Mouse (Mus musculus): Measurements from ENCODE around the gene 2200002J24Rik.
A peak's percentile ranks its signal among the peaks of the same experiment; 100 is the strongest.
"Not testable (repeated sequence)": the region's sequence is repeated elsewhere in the genome, so short reads cannot be mapped to it uniquely, and the experiment has no call there.

2200002J24Rik gene

DNA sequence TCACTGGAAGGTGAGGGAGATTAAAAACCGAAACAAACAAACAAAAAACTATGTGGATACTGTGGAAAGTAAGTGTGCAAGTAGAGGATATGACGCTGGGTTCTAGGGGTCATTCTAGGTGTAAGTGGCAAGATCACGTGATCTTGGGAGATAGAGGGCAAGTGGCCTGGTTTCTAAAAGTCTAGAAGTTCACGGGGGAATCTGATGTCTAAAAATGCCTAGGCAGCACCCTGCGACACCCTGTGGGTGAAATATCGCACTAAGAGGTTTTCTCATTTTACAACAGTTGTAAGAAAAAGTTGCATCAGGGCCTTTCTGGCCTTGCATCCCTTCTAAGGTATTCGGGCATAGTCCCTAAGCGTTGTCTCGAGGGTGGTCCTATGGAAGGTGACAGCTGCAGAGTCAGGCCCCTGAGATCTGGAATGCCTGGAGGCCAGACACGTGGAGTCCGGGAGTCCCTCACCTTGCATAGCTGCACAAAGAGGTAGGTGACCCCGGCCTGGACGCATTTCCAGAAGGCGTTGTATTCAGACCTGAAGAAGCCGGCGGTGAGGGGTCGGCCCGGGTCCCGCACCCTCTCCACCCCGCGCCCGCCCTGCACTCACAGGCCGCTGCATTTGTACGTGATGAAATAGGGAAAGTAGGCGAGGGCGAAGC, 30.1 kb downstream of the 2200002J24Rik start:
- DNase-seq = no peak

DNA sequence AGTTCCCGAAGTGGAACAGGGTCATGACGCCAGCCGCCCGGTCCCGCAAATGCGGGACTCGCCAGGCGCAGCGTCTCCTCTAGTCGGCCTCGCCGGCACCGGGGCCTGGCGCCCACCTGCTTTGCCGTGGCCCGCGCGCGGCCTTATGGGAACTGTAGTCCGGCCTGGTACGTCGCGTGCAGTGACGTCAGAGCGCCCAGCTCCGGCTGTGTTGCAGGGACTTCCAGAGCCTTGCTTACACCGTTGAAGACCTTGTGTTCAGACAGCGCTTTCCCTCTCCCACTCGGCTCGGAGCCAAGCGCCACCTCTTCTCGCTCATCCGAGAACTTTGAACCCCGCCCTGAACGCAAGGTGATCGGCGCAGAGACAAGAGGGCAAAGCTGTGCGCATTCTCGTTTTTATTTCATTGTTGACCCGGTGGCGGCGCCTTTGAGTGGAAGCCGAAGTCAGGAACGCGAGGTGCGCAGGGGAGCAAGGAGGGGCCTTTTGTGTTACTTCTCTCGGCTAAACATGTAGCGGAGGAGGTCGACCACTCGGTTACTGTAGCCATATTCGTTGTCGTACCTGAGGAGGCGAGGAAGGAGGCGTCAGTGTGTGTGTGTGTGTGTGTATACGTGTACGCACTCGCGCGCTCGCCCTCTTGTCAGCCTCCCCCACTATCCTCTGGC, 30.8 kb downstream of the 2200002J24Rik start, which contains the start of gene Tmem147:
Gene Tmem147 (minus strand): TSS at position 145 of the 668 bp plus-strand sequence.
- peak; percentile 98 to 99 for DNase-seq

DNA sequence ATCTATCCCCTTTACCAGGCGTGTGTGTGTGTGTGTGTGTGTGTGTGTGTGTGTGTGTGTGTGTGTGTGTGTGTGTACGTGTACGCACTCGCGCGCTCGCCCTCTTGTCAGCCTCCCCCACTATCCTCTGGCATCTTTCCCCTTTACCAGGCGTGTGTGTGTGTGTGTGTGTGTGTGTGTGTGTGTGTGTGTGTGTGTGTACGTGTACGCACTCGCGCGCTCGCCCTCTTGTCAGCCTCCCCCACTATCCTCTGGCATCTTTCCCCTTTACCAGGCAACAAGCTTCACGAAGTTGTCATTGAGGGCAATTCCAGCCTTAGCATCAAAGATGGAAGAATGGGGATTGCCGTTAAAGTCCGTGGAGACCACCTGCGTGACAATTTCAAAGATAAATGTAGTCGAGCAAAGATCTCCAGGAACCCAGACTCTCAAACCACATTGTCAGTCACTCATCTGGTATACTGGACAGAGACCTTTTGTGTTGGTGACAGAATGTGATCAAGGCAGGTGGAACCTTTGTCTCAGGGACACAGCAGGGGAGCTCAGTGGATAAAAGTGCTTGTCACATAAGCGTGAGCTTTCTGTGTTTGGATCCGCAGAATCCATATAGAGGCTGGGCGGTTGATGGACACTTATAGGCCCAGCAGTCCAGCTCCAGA, 31.5 kb downstream of the 2200002J24Rik start:
- not testable (repeated sequence) for DNase-seq

DNA sequence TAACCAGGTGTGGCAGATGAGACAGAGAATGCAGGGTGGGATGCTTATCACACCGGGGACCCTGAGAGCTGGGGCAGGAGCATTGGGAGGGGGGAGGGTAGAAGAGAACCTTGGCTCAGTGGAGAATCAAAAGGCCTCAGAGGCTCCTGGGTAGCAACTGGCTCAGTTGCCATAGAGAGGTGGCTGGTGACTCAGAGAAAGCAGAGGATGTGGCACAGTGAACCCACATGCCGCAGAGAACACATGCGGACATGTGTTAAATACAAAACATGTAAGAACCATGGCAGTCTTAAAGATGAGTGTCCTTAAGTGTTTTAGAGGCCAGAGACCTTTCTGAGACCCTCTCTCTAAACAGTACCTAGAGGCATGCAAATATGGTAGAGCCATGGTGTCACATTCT, 37.5 kb downstream of the 2200002J24Rik start:
- no peak for DNase-seq

DNA sequence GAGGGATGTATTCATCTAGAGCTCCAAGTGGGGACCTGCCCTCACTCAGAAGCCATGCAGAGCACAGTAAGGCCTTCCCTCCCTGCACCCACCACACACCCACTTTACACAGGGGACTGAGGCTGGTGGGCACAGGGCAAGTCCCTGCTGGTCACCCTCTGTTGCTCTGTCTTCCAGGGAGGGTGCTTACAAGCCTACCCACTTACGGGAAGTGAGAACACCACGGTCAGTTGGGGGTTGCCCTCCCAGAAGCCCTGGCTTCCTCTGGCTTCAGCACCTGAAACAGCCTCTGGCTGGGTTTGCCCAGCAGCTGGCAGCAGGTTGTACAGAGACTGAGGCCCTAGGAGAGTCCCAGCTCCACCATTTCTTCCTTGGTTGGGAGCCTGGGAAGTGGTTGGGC, 43.8 kb downstream of the 2200002J24Rik start:
- not testable (repeated sequence) for DNase-seq

DNA sequence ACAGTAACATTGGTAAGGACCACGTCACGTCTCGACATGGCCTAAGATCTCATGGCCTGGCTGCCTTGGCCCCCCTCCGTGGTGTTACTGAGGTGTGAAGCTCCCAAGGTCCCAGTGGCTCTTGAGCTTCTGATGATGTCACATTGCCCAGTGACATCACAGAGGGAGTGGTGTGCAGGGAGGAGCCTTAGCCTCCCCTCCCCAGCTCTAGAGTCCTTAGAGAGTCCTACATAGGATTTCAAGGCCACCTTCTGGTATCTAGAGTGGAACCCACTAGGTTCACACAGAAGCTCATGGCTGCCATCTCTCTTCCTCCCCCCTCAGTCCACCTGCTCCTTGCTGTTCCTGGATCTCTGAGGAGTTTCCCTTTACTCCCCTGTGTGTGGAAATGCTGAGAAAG, 44.9 kb downstream of the 2200002J24Rik start, which contains the start of gene Gapdhs:
Gene Gapdhs (minus strand): TSS at position 65 of the 400 bp plus-strand sequence.
- not testable (repeated sequence) for DNase-seq

DNA sequence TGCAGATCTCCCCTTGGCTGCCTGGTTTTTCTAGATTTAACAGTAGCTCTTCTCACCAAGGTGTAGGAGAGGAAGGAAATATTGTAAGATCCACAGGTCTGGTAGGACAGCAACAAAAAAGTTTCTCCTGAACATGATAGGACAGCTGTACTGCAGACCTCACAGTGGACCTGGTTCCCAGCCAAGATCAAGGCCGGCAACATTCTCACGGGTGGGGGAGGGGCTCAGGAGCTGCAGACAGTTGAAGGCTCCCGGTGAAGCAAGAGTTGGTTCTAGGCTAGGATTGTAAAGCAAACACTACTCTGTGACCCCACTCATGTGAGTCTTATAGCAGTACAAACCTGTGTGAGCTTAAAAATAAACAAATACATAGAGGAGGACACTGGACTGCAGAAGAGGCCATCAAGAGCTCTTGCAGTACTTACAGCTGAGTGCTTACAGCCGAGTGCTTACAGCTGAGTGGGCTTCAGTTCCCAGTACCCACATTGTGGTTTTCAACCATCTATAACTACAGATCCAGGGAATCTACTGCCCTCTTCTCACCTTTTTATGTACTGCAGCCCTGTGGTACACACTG, 45.4 kb downstream of the 2200002J24Rik start:
- peak; percentile 56 to 59 for DNase-seq

DNA sequence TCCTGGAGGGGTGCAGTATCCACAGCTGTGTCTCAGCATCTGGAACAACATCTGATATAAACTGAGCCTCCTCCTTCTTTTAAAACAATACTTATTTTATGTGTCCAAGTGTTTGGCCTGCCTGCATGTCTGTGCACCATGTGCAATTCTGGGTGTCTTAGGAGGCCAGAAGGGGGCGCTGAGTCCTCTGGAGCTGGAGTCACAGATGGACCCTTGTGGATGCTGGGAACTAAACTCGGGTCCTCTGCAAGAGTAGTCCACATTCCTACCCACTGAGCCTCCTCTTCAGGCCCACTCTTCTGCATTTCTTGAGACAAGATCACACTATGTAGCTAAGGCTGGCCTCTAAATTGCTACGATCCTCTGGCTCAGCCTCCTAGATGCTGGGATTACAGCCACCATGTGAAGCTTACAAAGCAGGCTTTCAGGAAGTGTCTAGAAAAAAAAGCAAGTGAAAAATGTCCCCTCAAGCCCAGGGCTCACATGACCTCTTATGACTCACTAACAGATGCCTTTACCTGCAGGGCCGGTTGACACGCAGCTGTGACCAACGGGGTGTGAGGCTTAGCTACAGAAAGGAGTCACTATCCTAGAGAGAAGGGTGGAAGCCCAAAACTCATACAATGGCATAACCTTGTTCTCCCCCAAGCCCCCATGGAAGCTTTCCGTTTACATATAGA, 48.9 kb downstream of the 2200002J24Rik start:
- no peak for DNase-seq

Data from kidney, postnatal 25 days (tissue).